Mouse (Mus musculus): ENCODE measurements around the gene Cntnap5b. TPM values are rescaled to one million over a fixed set of nuclear protein-coding genes. Genes with fewer than 3 reads are reported as not detected.

Cntnap5b gene
- polyA plus RNA-seq, 1 experiment, result not detected

DNA sequence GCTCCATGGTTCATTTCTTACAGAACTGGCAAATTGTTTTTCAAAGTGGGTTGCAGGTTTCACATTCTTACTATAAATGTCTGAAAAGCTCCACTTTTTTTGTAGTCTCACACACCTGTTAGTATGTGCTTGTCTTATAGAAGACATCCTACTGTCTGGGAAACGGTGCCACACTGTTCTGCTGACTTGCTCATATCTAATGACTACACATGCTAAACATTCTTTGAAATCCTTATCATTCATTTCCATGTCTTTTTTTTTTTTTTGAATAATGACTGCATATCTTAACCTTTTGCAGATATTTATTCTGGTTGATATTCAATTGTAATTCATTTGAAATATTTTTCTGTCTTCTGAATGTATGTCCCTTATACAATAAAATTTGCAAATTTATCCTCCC, 613.7 kb downstream of the Cntnap5b start:
- DNase-seq, result no peak
- 67% methylated on average over 1 of the region's 1 CpGs for WGBS
- TF ChIP-seq CTCF (IDR thresholded peaks at IDR 0.05; ENCODE audit: insufficient read depth, low read length), result no peak
- no peak for TF ChIP-seq POLR2A (IDR thresholded peaks at IDR 0.05; ENCODE audit: borderline replicate concordance, extremely low read depth, low read depth, low read length)
- Histone ChIP-seq H3K4me3 (replicated peaks; ENCODE audit: extremely low read depth, low read depth, low read length) (no peak overlapping the region), H3K4me1 (ENCODE audit: control insufficient read depth, insufficient read depth, low read length) (no peaks in the 10 kb centered on the region)

DNA sequence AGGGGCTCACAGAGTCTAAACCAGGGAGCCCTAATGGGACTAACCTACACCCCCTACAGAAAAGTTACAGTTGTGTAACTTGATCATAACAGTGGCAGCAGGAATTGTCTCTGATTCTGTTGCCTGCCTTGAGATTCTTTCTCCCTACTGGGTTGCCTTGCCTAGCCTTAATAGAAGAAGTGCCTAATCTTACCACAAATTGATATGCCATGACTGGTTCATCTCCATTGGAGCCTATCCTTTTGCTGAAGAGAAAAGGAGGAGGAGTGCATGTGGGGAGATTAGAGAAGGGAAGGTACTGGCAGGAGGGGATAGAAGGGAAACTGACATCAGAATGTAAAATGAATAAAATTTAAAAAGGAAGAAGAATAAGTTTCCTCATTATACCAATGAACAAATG, 621.5 kb downstream of the Cntnap5b start:
- Histone ChIP-seq H3K4me1 (ENCODE audit: control insufficient read depth, insufficient read depth, low read length) (no peaks in the 10 kb centered on the region), H3K4me3 (replicated peaks; ENCODE audit: extremely low read depth, low read depth, low read length) (no peak overlapping the region)
- no peak for DNase-seq
- no peak for TF ChIP-seq POLR2A (IDR thresholded peaks at IDR 0.05; ENCODE audit: borderline replicate concordance, extremely low read depth, low read depth, low read length)
- no peak for TF ChIP-seq CTCF (IDR thresholded peaks at IDR 0.05; ENCODE audit: insufficient read depth, low read length)

GRCm38 (mm10) chr1:100416658-100417224, 644.2 kb downstream of the Cntnap5b start:
- H3K4me1 ChIP-seq (ENCODE audit: control insufficient read depth, insufficient read depth, low read length), result no peaks in the 10 kb centered on the region
- no peak overlapping the region for H3K4me3 ChIP-seq (replicated peaks; ENCODE audit: extremely low read depth, low read depth, low read length)
- no peak for DNase-seq
- TF ChIP-seq POLR2A (IDR thresholded peaks at IDR 0.05; ENCODE audit: borderline replicate concordance, extremely low read depth, low read depth, low read length), result no peak

- no peak overlapping the region for H3K4me3 ChIP-seq (replicated peaks; ENCODE audit: extremely low read depth, low read depth, low read length)
- WGBS, result 75% methylated on average over 1 of the region's 1 CpGs
- H3K4me1 ChIP-seq (ENCODE audit: control insufficient read depth, insufficient read depth, low read length), result no peaks in the 10 kb centered on the region
- TF ChIP-seq POLR2A (IDR thresholded peaks at IDR 0.05; ENCODE audit: borderline replicate concordance, extremely low read depth, low read depth, low read length) (no peak), CTCF (IDR thresholded peaks at IDR 0.05; ENCODE audit: insufficient read depth, low read length) (no peak)
- no peak for DNase-seq
Measured at GRCm38 (mm10) chr1:100430038-100430774, 657.6 kb downstream of the Cntnap5b start.

DNA sequence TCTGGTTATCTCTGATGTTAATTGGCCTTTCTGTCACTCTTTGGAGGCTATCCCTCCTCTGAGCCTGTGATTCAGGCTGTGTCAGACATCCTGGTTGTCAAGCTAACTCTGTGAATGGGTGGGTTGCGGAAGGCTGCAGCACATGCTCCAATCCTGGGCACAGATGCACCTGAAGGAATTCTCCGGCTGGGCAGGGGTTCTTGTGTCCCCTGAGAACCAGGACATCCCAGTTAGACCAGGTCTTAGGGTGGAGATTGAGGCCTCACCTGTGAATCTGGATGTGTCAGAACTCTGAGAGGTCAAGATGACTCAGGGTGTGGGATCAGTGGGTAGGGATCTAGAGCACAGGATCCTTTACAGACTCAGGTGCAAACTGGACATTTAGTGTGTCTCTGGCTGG, 691.3 kb downstream of the Cntnap5b start:
- TF ChIP-seq POLR2A (IDR thresholded peaks at IDR 0.05; ENCODE audit: borderline replicate concordance, extremely low read depth, low read depth, low read length), result no peak
- DNase-seq, result no peak
- Histone ChIP-seq H3K4me1 (ENCODE audit: control insufficient read depth, insufficient read depth, low read length) (no peaks in the 10 kb centered on the region), H3K4me3 (replicated peaks; ENCODE audit: extremely low read depth, low read depth, low read length) (no peak overlapping the region)
- WGBS, result 85% methylated on average over 2 of the region's 2 CpGs

DNA sequence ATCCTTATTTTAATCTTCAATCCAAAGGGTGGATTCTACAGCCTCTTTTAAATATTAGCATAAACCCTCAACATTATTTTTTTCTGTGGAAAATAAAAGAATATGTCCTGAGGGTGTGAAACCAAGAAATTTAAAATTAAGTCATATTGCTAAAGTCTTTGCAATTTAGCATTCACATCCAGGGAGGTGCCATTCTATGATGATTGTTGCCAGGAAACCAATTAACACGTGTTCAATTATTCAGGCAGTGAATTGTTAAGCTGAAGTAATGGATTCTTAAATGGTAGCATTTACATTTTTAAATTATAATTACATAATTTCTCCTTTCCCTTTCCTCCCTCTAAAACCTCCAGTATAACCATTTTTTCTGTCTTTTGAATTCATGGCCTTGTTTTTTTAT, 692.7 kb downstream of the Cntnap5b start:
- DNase-seq, result no peak
- H3K4me1 ChIP-seq (ENCODE audit: control insufficient read depth, insufficient read depth, low read length), result no peaks in the 10 kb centered on the region
- 52% methylated on average over 1 of the region's 1 CpGs for WGBS
- TF ChIP-seq POLR2A (IDR thresholded peaks at IDR 0.05; ENCODE audit: borderline replicate concordance, extremely low read depth, low read depth, low read length), result no peak
- TF ChIP-seq CTCF (IDR thresholded peaks at IDR 0.05; ENCODE audit: insufficient read depth, low read length), result no peak
- no peak overlapping the region for H3K4me3 ChIP-seq (replicated peaks; ENCODE audit: extremely low read depth, low read depth, low read length)

- Histone ChIP-seq H3K4me3 (replicated peaks; ENCODE audit: extremely low read depth, low read depth, low read length) (no peak overlapping the region), H3K4me1 (ENCODE audit: control insufficient read depth, insufficient read depth, low read length) (no peaks in the 10 kb centered on the region)
- no peak for DNase-seq
- TF ChIP-seq CTCF (IDR thresholded peaks at IDR 0.05; ENCODE audit: insufficient read depth, low read length), result no peak
- no peak for TF ChIP-seq POLR2A (IDR thresholded peaks at IDR 0.05; ENCODE audit: borderline replicate concordance, extremely low read depth, low read depth, low read length)
- WGBS, result 56% methylated on average over 1 of the region's 1 CpGs
Measured at GRCm38 (mm10) chr1:100467595-100467994, 695.0 kb downstream of the Cntnap5b start.

DNA sequence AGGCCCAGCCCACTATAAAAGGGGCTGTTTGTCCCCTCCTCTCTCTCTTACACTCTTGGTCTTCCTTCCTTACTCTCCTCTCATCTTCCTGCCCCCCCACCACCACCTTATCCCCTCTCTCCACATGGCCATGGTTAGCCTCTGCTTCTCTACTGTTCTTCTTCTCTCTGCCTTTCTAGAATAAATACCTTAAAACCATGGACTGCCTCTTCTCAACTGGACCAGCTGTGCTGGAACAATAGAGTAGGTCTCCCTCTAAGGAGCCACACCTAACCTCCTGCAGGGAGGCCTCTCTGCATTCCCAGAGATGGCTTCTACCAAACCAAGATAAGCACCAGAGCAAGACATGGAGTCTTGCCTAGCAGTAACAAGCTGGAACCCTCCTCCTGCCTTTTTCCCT, 737.3 kb downstream of the Cntnap5b start:
- Histone ChIP-seq H3K4me3 (replicated peaks; ENCODE audit: extremely low read depth, low read depth, low read length) (no peak overlapping the region), H3K4me1 (ENCODE audit: control insufficient read depth, insufficient read depth, low read length) (no peaks in the 10 kb centered on the region)
- TF ChIP-seq CTCF (IDR thresholded peaks at IDR 0.05; ENCODE audit: insufficient read depth, low read length) (no peak), POLR2A (IDR thresholded peaks at IDR 0.05; ENCODE audit: borderline replicate concordance, extremely low read depth, low read depth, low read length) (no peak)
- no peak for DNase-seq
